Mouse (Mus musculus): ENCODE measurements around the gene Pax2.

Gene Pax2

DNA sequence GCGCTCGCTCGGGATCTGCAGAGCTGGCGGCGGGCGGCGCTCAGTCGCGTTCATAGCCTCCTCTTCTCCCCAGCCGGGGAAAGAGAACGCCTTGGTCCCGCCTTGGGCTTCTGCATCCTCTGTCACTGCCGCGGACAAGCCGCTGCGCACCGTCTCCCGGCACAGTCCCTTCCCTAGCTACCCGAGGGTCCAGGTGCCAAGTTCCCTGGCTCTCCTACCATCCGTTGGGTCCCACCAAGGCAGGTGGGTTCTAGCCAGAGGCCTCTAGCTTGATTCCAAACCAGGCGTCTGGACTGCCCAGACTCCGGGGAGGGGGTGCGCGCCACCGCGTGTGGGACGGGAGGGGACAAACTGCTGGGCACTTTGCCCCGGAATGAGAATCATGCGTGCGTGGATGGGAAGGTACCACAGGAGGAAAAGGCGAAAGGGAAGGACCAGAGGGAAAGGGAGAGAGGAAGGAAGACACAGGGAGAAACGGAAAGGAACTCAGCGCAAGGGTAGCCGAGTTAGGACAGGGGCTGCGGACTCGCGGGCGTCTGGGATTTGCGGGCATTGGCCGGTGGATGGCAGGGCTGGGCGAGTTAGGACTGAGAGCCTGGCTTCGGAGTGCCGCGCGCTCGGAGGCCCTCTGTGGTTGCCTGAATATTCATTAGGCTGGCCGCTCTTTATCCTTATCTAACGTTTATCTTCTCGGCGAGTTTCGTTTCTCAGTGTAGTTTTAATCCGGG is at the start of gene Pax2:
Gene Pax2, plus strand, starts transcription at position 353 of the 728 bp plus-strand sequence.
- DNase-seq: peak; percentile 81

DNA sequence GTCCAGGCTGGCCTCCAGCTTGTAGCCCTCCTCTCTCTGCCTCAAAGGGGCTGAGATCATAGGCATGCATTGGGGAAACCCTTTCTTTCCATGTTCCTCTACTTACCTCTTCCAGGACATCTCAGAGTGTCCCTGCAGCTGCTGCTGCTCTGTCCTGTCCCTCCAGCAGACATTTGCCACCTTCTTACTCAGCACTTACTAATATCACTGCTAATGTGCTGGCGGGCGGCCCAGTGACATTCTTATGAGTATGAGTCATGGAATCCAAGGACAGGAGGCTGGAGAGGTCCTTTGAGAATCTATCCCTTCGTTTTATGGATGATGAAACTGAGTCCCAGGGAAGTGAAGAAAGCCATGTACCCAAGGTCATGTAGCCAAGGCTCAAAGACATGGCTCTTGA is 47.0 kb upstream of the Pax2 start:
- peak; percentile 19 for DNase-seq

DNA sequence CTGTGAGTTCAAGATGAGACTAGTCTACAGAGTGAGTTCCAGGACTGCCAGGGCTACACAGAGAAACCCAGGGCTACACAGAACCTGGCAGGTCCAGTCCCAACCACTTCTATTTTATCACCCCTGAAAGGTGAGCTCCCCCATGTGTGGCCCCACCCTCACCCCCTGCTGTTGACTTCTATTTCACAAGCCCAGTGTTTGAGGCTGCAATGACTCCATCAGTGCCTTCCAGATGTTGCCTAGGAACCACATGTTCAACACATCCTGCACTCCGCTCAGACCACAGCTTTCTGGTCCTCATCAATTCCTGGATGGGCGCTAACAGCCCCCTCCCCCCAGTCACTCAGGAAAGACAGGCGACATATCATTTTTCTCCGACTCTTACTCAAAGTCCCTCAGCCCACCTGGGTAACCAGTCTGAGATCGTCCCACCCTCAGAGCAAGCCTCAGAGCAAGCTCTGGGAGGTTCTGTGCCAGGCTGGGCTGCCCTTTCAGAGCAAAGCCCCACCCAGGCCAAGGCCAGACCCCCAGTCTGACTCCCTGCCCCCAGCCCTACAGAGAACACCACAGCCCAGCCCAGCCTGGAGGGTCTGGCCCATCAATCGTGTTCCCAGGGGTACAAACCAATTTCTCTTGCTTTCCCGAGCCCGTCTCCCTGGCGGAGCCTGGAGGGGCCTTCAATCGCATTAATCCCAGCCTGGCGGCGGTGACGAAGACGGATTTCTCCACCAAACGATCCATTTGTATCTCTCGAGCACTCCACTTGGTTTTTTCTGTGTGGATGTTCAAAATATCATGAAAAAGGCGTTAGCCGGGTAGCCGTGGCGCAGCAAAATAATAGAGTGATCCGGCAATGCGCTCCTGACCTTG is 38.9 kb upstream of the Pax2 start:
- DNase-seq: no peak

DNA sequence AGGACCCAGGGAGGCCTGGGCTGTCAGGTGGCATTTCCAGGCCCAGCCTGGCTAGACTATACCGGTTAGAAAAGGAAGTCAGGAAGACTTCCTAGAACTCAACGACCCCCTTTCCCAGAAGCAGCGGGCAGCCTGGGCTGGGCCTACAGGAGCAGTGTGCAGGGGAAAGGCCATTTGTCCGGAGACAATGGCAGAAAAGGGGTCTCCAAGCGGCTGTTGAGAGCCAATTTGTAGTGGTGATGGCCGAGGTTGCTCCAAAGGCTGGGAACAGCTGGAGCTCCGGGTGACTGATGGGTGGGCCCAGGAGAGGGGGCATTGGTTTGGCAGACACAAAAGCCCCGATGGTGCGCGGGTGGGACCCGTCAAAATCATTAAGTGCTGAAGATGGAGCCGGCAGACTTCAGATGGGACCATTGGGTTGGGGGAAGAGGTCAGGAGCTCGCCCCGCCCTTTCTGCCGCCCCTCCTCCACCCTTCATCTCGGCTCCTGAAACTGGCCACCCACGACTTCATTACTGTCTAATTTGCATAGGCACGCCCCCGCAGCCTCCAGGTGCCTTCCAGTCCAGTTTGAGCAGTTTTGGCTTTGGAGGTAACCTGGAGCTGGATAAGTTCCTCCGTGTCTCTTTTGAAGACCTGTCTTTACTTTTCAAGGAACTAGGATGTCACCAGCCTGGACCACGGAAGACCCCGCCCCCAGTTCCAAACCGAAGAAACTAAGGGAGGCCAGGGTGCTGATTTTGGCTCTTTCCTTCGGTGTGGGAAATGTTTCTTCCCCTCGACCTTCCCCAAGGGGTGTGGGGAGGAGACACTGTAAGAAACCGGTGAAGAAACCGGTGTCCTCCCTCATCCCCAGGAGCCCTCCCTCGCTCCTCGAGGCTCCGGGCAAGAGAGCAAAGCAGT is 36.3 kb upstream of the Pax2 start:
- no peak for DNase-seq

DNA sequence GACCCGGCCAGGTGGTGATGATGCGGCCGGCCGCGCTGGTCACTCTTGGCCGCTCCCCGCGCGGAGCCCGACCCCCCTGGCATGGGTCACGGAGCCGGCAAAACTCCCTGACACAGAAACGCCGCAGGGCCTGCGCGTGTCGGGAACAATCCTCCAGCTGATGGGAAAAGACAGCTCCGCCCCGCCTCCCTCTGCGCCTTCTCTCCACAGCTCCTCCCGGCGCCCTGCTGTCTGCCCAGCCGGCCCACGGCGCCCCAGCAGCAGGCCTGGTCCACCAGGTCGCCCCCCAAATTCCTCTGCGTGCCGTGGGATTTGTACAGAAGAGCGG is 35.7 kb upstream of the Pax2 start:
- DNase-seq: peak; percentile 55

DNA sequence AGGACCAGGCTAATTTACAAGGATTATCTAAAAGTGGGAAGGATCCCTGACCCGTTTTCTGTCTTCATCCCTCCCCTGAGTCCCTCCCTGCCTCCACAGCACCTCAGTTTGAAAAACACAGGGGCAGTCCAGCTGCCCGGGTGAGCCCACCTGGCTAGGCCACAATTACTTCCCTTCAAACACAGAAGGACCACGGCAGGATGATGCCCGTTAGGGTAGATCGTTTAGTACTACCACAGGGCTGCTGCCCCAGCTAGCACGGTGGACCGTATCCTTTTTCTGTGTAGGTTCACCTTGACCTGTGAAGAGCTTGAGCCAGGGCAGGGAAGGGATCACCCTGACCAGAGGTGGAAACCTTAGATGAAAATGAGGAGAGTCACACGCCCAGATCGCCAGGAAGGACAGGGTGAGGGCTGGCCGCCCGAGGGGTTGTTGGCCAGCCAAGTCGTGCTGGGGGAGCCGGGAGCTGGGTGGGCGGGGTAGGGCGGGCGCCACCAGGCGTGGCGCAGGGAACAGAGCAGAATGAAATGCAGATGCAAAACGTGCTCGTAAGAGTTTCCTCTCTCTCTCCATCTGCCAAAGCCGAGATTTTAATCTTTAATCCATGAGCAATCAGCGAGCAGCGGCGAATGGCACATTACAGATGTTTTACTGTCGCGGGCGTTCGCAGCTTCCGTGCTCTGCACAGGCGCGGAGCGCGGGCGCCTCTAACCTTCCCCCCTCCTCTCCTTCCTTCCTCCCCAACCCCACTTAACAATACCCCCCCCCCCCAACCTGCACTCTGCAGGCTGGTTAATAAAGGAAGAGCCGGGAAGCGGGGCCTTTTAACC is 32.0 kb upstream of the Pax2 start:
- peak; percentile 38 for DNase-seq

DNA sequence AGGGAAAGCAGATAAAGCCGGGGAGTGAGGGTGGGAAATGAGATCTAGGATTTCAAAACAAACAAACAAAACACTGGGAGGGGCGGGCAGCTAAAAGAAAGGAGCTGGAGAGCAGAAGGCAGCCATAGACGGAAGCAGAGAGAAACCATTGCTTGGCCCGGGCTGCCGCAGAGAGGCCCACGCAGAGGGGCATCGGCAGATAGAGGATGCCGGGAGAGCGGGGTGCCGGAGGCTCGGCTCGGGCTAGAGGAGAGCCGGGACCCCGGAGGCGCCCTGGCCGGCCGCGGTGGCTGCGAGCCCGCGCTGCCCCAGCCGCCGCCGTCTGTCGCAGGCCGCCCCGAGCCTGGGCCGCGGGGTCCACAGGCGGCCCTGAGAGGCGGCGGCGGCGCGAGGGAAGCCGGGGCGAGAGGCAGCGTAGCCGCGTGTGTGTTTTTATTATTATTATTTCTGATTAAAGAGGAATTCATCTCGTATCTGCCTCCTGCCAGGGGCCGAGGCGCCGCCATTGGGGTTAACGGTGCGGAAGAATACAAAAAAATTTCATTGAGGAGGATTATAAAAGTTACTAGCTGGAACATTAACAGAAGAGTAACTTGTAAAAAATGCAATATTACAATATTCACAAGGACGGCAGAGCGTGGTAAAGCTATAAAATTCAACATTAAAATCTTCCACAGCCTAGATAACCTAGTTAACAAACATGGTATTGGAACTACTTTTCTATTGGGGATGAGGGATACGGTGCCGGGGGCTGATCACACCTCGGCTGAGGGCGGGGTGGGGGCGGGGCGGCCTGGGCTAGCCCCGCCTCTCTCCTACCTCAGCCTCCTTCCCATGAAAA is 29.7 kb upstream of the Pax2 start:
- peak; percentile 66 for DNase-seq

DNA sequence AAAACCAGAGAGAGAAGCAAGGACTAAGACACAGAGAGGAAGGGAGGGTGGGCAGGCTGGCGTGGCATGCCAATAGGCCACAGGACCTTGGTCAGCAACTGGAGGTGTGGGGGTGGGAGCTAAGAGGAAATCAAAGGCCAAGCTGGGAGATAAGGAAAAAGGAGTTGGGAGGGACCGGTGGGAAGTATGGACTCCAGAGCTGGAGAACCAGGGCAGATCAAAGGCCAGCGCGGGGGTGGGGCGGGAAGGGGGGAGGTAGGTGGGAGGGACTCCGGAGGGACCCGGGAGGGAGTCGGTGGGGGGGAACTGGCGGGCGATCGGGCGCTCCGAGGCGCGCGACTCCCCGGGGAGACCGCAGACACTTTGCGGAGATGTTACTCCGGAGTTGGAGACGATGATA is 21.7 kb upstream of the Pax2 start:
- no peak for DNase-seq

DNA sequence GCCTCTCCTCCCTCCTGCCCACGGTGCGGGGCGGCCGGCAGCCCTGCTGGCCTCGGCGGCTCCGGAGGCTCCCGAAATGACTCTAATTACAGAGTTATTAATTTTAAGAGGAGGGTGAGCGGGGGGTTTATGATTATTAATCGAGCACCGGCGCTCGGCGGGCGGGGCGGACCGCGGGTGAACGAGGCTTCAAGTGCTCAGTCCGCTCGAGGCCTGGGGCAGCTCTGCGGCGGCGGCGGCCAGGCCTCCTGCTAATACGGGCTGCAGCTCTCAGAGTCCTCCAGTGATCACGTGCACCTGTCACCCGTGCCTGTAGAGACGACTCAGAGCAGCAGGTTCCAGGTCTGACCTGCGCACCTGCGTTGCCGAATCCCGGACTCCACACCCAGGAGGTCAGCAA is 21.2 kb upstream of the Pax2 start:
- peak; percentile 61 for DNase-seq

DNA sequence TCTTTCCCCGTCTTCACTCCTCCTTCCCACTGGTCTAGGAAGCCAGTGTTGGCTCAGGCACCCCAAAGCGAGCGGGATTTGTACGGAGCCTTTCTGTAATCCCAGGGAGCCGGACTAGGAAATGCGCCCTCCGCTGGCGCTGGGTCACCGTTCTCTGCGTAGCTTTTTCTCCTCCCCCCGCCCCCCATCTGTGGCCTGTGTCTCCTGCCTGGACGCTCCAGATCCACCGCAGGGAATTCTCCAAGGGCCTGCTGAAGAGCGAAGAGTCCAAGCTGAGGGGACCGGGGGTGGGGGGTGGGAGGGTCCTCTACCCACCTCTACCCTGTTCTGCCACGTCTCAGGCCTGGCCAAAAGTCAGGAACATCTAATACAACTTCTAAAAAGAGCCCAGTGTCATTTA is 15.5 kb upstream of the Pax2 start:
- DNase-seq: peak; percentile 79

DNA sequence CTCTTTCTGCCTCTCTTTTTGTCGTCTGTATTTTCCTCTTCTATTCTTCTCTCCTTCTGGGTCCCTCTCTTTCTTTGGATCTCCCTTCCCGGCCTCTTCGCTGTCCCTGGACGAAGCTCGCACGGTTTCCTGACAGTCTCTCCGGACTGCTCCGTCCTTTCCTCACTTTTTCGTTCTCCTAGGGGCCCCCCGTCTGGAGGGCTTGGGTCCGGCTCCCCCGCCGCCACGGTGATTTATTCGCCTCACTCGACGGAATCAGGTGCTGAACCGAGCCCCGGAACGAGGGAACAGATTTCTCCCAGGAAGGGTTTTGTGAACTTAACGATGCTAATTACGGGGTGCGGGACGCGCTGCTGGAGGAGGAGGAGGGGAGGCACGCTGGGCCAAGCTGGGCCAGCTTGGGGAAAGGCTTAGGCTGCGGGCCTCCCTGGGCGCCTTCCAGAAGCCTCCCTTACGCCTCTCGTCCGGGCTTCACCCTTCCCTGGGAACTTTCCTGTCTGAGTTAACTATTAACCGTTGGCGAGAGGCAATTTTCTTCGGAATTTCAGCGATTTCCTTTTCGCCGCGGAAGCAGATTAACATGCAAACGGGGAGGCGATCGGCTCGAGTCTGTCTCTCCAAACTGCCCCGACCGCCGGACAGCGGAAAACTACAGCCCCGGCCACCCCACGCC is 14.6 kb upstream of the Pax2 start:
- peak; percentile 85 for DNase-seq

DNA sequence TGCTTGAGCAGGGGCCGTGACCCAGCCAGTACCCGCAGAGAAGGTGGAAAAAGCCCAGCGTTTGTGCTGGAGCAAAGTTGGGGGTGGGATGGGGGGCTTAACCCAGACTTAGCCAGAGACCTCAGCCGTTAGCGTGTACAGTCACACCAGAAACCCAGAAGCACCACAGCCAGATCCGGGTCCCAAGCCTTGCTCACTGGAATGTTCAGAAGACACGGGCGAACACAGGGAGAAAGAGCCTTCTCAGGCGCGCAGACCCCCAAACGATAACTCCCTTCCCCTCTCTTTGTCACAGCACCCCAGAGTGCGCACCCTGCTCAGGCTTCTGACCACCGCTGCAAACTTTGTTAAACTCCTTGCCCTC is 14.1 kb upstream of the Pax2 start:
- no peak for DNase-seq

DNA sequence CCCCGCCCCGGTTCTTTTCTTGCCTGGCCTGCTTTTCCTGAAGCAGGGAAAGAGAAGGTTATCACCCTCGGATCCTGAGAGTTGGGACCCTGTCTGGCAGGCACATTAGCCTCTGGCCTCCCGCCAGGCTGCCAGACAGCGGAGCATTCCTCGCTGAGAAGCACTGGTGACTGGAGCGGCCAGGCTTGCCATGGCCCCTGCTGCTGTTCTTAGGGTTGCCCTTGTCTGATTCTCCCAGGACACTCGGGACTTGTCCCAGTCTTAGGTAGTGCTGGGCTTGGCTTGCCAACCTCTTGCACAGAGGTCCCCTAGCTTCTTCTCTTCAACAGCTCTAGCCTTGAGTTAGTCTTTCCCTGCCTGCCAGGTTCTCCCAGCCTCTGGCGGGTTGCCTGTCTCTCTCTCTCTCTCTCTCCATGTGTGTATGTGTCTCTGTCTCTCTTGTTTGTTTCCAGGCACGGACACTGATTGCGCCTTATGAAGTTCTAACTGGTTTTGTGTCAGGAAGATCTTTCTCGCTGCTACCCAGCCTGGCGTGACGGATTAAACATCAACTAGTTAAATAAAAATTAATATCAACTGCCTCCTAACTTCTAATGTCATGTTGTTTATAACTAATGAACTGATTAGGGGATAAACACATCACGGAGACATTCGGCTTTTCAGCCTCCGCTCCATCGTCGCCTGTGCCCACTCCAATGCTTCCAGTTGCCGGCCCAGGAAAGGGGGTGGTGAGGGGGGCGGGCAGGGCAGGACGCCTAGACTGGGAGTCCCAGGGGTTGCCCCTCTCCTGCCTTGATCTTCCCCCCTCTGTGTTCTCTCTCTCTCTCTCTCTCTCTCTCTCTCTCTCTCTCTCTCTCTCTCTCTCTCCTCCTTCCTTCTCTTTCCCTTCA is 13.5 kb upstream of the Pax2 start:
- peak; percentile 81 for DNase-seq

DNA sequence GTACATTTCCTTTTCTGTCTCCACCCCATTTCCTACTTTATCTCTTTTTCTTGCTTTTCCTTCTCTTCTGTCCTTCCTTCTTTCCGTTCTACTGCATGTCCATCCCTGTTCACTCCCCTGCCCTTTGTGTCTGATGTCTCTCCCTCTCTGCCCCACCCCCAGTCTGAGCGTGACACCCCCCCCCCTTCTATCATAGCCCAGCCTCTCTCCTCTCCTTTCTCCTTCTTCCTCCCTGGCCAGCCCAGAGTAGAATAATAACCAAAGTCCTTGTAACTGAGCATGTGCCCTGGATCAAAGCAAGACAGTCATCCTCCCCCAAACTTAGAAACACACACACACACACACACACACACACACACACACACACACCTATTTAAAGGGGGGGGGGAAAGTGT is 12.8 kb upstream of the Pax2 start:
- peak; percentile 22 for DNase-seq

DNA sequence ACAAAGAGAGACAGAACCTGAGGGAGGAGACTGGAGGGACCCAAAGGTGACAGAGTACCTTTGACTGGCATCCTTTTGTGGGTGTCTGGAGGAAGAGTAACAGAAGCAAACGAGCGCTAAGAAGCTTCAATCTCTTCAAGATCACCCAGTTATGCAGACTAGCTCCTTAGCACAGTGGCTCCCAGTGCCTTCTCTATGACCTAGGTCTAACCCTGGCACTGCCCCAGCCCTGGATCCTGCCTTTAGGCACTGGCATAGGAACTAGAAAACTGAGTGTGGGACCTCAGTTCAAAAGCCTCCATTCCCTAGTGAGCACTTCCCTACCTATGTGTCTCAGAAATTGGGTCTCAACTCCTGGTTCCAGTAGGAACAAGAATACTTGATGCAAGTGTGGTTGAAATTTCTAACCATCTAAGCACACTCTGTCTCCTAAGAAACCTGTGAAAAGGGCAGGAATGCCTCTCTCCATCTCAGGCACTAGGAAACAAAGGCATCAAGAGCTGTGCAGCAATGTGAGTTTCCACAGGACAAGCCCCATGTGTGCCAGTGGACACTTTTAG is 11.8 kb upstream of the Pax2 start:
- DNase-seq: peak; percentile 32

DNA sequence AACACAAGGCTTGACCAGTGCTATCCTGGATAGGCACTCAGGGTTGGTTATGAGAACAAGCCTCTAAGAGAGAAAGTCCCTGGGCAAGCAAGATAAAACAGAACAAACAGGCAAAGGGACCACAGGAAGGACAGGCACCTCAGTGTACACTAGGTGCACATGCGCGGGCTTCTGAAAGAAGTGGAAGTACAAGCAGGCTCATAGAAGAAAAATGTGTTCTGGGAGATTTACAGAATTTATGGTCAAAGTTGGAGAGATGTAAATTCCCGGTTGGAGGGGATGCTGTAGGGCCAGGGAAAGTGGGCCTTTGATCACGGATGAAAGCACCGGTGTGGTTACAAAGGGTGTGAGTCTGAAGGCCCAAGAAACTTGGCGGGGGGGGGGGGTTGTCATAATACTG is 10.1 kb upstream of the Pax2 start:
- DNase-seq: peak; percentile 41

DNA sequence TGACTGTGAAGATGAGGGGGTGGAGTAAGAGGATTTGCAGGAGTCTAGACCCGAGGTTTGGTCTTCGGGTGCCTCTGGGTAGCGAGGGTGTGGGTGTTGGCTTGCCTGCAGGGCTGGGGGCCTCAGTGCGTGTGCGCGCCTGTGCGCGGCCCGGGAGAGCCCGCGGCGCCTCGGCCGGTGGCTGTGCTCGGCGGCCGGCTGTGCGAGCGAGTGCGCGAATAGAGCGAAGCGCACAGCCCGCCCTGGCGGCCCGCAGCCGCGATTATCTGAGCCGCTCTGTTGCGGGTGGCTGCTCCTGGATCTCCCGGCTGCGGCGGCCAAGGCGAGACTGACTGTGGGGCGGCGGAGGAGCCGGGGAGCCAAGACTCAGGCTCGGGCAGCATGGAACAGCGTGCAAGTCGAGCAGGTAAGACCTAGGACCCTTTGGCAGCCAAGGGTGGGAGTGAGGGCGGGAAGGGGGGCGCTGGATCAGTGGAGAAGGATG is 9.3 kb upstream of the Pax2 start:
- DNase-seq: peak; percentile 69

DNA sequence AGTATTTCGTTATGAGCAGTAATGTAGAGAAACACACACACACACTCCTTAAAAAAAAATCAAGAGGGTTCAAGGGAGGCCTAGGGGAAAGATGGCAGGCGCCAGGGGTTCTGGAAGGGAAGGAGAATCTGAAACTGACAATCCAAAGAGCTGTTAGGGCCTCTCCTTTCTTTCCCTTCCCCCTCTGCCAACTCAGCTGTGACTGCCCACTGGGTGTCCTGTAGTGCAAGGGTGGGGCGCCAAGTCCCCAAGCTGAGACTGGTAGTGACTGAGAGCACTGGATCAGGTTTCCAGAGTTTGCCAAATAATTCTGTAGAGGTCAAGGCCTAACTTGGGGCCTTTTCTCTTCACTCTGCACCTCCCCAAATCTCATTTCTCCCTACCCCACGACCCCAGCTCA is 8.4 kb upstream of the Pax2 start:
- DNase-seq: peak; percentile 49

DNA sequence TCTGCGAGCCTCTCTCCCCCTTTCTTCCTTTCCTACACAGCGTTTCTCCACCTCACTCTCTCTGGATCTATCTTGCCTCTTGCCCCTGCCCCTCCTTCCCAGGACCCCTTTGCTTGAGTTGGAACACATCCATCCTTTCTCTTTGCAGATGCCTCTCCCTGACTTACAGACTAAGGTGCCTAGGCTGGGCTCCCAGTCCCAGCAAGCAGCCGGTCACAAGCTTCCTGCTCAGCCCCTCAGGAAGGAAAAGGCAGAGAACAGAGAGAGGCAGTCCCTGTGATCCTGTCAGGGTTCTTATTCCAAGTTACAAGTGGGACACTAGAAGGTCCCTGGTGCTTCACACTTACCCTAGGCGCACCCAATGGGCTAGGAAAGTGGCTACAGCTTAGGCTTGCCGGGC is 7.6 kb upstream of the Pax2 start:
- peak; percentile 66 for DNase-seq

Data from kidney, adult 18-20 months (tissue).